ENCODE assay signal across 8 mouse cellular contexts in genomic region chr2:127363696-127364095, GRCm38 (mm10). TPM values are rescaled to one million over a fixed set of nuclear protein-coding genes. Genes with fewer than 3 reads are reported as not detected.
DNase-seq lines count a peak whose midpoint lies in the region; ATAC-seq and TF ChIP-seq lines count a peak whose summit lies in the region.

No protein-coding gene starts in this region.

- TF ChIP-seq CTCF in lung, postnatal 0 days (IDR thresholded peaks at IDR 0.05) = no peak
- TF ChIP-seq CTCF in lung, adult 2 months (IDR thresholded peaks at IDR 0.05; ENCODE audit: insufficient read depth, low read length) = no peak

- TF ChIP-seq EP300 in lung, postnatal 0 days (IDR thresholded peaks at IDR 0.05) = no peak

- peaks cover 48% of the 10 kb centered on the region for H3K27me3 ChIP-seq in lung, postnatal 0 days (replicated peaks; ENCODE audit: insufficient read depth, low read length)
- H3K27me3 ChIP-seq in hindbrain, embryonic 12.5 days = peaks cover 76% of the 10 kb centered on the region
- H3K27me3 ChIP-seq in limb, embryonic 15.5 days = peaks cover 77% of the 10 kb centered on the region
- H3K27me3 ChIP-seq in stomach, embryonic 14.5 days (ENCODE audit: control insufficient read depth, insufficient read depth, low read length) = peaks cover 23% of the 10 kb centered on the region

- no peaks in the 10 kb centered on the region for H3K9me3 ChIP-seq in lung, postnatal 0 days (ENCODE audit: low read length)
- no peaks in the 10 kb centered on the region for H3K9me3 ChIP-seq in hindbrain, embryonic 12.5 days (replicated peaks)
- H3K9me3 ChIP-seq in limb, embryonic 15.5 days = no peaks in the 10 kb centered on the region
- no peaks in the 10 kb centered on the region for H3K9me3 ChIP-seq in stomach, embryonic 14.5 days (ENCODE audit: control insufficient read depth, low read depth, low read length)

- H3K4me1 ChIP-seq in lung, postnatal 0 days (ENCODE audit: insufficient read depth, low read depth, low read length) = peaks cover 4% of the 10 kb centered on the region; the same call in 1 of the 2 replicates
- peaks cover 6% of the 10 kb centered on the region for H3K4me1 ChIP-seq in lung, adult 2 months (ENCODE audit: control insufficient read depth, insufficient read depth, low read length)
- H3K4me1 ChIP-seq in hindbrain, embryonic 12.5 days = peaks cover 17% of the 10 kb centered on the region
- peaks cover 16% of the 10 kb centered on the region for H3K4me1 ChIP-seq in limb, embryonic 15.5 days
- peaks cover 10% of the 10 kb centered on the region; the same call in 1 of the 2 replicates for H3K4me1 ChIP-seq in stomach, embryonic 14.5 days (ENCODE audit: control insufficient read depth, insufficient read depth, low read length)

- TF ChIP-seq POLR2A in lung, adult 2 months (IDR thresholded peaks at IDR 0.05; ENCODE audit: borderline replicate concordance, extremely low read depth, low read depth, low read length) = no peak

- H3K4me2 ChIP-seq in lung, postnatal 0 days (replicated peaks; ENCODE audit: low read depth, low read length) = peak overlapping the region; percentile 57
- peak overlapping the region; percentile 75 for H3K4me2 ChIP-seq in hindbrain, embryonic 12.5 days (replicated peaks)
- H3K4me2 ChIP-seq in limb, embryonic 15.5 days = peak overlapping the region; percentile 89
- peak overlapping the region; percentile 65 for H3K4me2 ChIP-seq in stomach, embryonic 14.5 days (replicated peaks; ENCODE audit: low read depth, low read length)

- peak overlapping the region; percentile 37; the same call in 1 of the 2 replicates for H3K4me3 ChIP-seq in lung, postnatal 0 days (ENCODE audit: low read depth, low read length)
- H3K4me3 ChIP-seq in lung, adult 2 months (replicated peaks; ENCODE audit: extremely low read depth, low read depth, low read length) = no peak overlapping the region
- H3K4me3 ChIP-seq in hindbrain, embryonic 12.5 days = peak overlapping the region; percentile 39
- peak overlapping the region; percentile 45 for H3K4me3 ChIP-seq in limb, embryonic 15.5 days
- H3K4me3 ChIP-seq in stomach, embryonic 14.5 days (ENCODE audit: low read depth, low read length) = peak overlapping the region; percentile 37

- H3K9ac ChIP-seq in lung, postnatal 0 days (replicated peaks; ENCODE audit: low read depth) = no peak overlapping the region
- no peak overlapping the region; the same call in 1 of the 2 replicates for H3K9ac ChIP-seq in hindbrain, embryonic 12.5 days
- H3K9ac ChIP-seq in limb, embryonic 15.5 days = no peak overlapping the region
- no peak overlapping the region for H3K9ac ChIP-seq in stomach, embryonic 14.5 days (replicated peaks; ENCODE audit: low read depth, low read length)

- H3K36me3 ChIP-seq in lung, postnatal 0 days (ENCODE audit: insufficient read depth, low read length) = no peaks in the 10 kb centered on the region
- no peaks in the 10 kb centered on the region for H3K36me3 ChIP-seq in hindbrain, embryonic 12.5 days
- no peaks in the 10 kb centered on the region for H3K36me3 ChIP-seq in limb, embryonic 15.5 days
- no peaks in the 10 kb centered on the region for H3K36me3 ChIP-seq in stomach, embryonic 14.5 days (ENCODE audit: control insufficient read depth, insufficient read depth, low read length)

- no peak overlapping the region for H3K27ac ChIP-seq in lung, postnatal 0 days (ENCODE audit: low read length)
- no peak overlapping the region for H3K27ac ChIP-seq in hindbrain, embryonic 12.5 days
- no peak overlapping the region for H3K27ac ChIP-seq in limb, embryonic 15.5 days
- no peak overlapping the region for H3K27ac ChIP-seq in stomach, embryonic 14.5 days (ENCODE audit: low read length)

- 2% methylated on average over 20 of the region's 20 CpGs for WGBS in lung, postnatal 0 days
- 6% methylated on average over 20 of the region's 20 CpGs for WGBS in lung, adult 2 months
- 6% methylated on average over 20 of the region's 20 CpGs for WGBS in hindbrain, embryonic 12.5 days
- 4% methylated on average over 20 of the region's 20 CpGs for WGBS in limb, embryonic 15.5 days
- WGBS in stomach, embryonic 14.5 days = 4% methylated on average over 20 of the region's 20 CpGs

- DNase-seq in lung, postnatal 0 days (ENCODE audit: low spot score) = no peak
- no peak for DNase-seq in lung, adult 2 months
- no peak for DNase-seq in urinary bladder, adult 2 months (ENCODE audit: low spot score)
- DNase-seq in layer of hippocampus, adult 18-20 months (ENCODE audit: low spot score in 2 of 2) = no peak
- DNase-seq in adrenal gland, postnatal 14 days = no peak

- ATAC-seq in lung, postnatal 0 days = no peak
- no peak for ATAC-seq in hindbrain, embryonic 12.5 days (ENCODE audit: low FRiP score)
- no peak for ATAC-seq in limb, embryonic 15.5 days (ENCODE audit: insufficient number of reproducible peaks, low FRiP score, low TSS enrichment, low read depth)
- no peak for ATAC-seq in stomach, embryonic 14.5 days (ENCODE audit: insufficient number of reproducible peaks, insufficient read depth, low FRiP score, low read depth)

RNA-seq across cellular contexts. Expression of gene Adra2b, which starts 0.7 kb away (rescaled TPM):
- polyA plus RNA-seq in lung, postnatal 0 days (2015; fragmentation: Nextera tagmentation; extraction: Ambion mirVana) = 0.10 and 0.30 TPM in 2 replicates
- polyA plus RNA-seq in lung, adult 2 months (2012; rRNA removed) = 0.48 and 0.51 TPM in 2 replicates
- polyA plus RNA-seq in hindbrain, embryonic 12.5 days (2016; fragmentation: Nextera tagmentation; extraction: Ambion mirVana) = 2.4 and 2.6 TPM in 2 replicates
- 0.38 and 0.48 TPM in 2 replicates for polyA plus RNA-seq in limb, embryonic 15.5 days (2015; fragmentation: Nextera tagmentation; extraction: Ambion mirVana)
- polyA plus RNA-seq in stomach, embryonic 14.5 days (2014; fragmentation: Nextera tagmentation; extraction: Ambion mirVana) = 0.64 and 0.98 TPM in 2 replicates
- polyA plus RNA-seq in urinary bladder, adult 2 months (2012; rRNA removed) = 0.03 and 0.09 TPM in 2 replicates
- total RNA-seq in layer of hippocampus, adult 18-20 months (2021) = under 1 TPM; 0.10 to 0.12 TPM
- total RNA-seq in adrenal gland, postnatal 14 days (2021) = 2.6 TPM in 2 replicates

RNA-seq across cellular contexts. Expression of gene Astl, which starts 25.3 kb away (rescaled TPM):
- not detected in 2 replicates for polyA plus RNA-seq in lung, postnatal 0 days (2015; fragmentation: Nextera tagmentation; extraction: Ambion mirVana)
- polyA plus RNA-seq in lung, adult 2 months (2012; rRNA removed) = not detected in 2 replicates
- not detected in 2 replicates for polyA plus RNA-seq in hindbrain, embryonic 12.5 days (2016; fragmentation: Nextera tagmentation; extraction: Ambion mirVana)
- polyA plus RNA-seq in limb, embryonic 15.5 days (2015; fragmentation: Nextera tagmentation; extraction: Ambion mirVana) = 0.12 and 0.22 TPM in 2 replicates
- polyA plus RNA-seq in stomach, embryonic 14.5 days (2014; fragmentation: Nextera tagmentation; extraction: Ambion mirVana) = not detected in 2 replicates
- not detected in 2 replicates for polyA plus RNA-seq in urinary bladder, adult 2 months (2012; rRNA removed)
- total RNA-seq in layer of hippocampus, adult 18-20 months (2021) = not detected
- total RNA-seq in adrenal gland, postnatal 14 days (2021) = not detected in 2 replicates

RNA-seq across cellular contexts. Expression of gene Dusp2, which starts 27.7 kb away (rescaled TPM):
- 3.6 and 4.3 TPM in 2 replicates for polyA plus RNA-seq in lung, postnatal 0 days (2015; fragmentation: Nextera tagmentation; extraction: Ambion mirVana)
- polyA plus RNA-seq in lung, adult 2 months (2012; rRNA removed) = 5.2 and 6.3 TPM in 2 replicates
- polyA plus RNA-seq in hindbrain, embryonic 12.5 days (2016; fragmentation: Nextera tagmentation; extraction: Ambion mirVana) = 5.5 and 6.9 TPM in 2 replicates
- 7.4 TPM in 2 replicates for polyA plus RNA-seq in limb, embryonic 15.5 days (2015; fragmentation: Nextera tagmentation; extraction: Ambion mirVana)
- 3.2 and 3.8 TPM in 2 replicates for polyA plus RNA-seq in stomach, embryonic 14.5 days (2014; fragmentation: Nextera tagmentation; extraction: Ambion mirVana)
- 2.9 and 3.0 TPM in 2 replicates for polyA plus RNA-seq in urinary bladder, adult 2 months (2012; rRNA removed)
- total RNA-seq in layer of hippocampus, adult 18-20 months (2021) = 1 to 10 TPM in 1 of 2 experiments, under 1 TPM in 1; 0.91 to 1.4 TPM
- total RNA-seq in adrenal gland, postnatal 14 days (2021) = 1.9 and 9.9 TPM in 2 replicates
